Mouse (Mus musculus): ENCODE measurements around the gene Ccdc154.

DNA sequence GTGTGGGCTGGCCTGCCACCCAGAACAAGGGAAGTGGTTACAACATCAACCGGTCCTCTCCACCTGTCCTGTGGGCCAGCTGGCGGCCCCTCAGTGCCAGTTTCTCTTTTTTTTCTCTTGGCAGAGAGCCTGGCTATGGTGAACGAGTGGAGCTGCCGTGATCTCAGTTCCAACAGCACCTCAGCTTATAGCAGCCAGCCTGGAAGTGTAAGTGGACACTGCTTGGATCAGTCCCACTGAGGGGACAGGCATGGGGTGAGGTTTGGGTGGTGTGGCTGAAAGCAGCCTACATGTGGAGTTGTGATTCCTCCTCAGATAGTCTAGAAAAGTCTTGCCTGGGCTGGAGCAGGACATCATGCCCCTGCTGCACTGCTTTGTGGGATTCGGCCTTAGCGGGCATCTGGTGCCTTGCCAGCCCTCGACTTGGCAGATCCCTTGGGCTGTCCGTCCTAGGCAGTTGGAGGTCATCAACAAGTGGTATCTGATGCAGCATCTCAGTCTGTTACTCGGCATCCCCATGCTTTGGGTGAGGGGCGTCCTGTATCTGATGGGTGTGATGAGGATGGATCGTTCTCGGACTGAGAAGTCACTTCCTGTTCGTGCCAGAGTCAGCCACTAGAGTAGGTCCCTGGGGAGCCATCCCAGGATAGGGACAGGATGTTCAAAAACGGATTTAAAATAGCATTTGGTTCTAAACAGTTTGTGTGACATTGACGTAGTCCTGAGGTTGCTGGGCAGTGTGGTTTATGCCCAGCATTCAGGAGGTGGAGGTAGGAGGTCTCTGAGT, 48.6 kb downstream of the Ccdc154 start:
- no peak for TF ChIP-seq ETS1 (conservative IDR thresholded peaks at IDR 0.05; ENCODE audit: low read depth, low read length)
- TF ChIP-seq CTCF (conservative IDR thresholded peaks at IDR 0.05 in 1 of 2, IDR thresholded peaks at IDR 0.05 in 1 of 2; ENCODE audit: low read depth in 2 of 2, low read length in 2 of 2), result no peak
- TF ChIP-seq EP300 (IDR thresholded peaks at IDR 0.05; ENCODE audit: low read length), result no peak

Data from CH12.LX (cell line).